Mouse (Mus musculus) thymus, adult 2 months (tissue): ENCODE data around the gene Acpp. TPM values are rescaled to one million over a fixed set of nuclear protein-coding genes. Genes with fewer than 3 reads are reported as not detected.

Experiments used
- DNase-seq: peaks from one replicate; pipeline ENCODE4 v3.0.0; 2021
- H3K27ac ChIP-seq: fragments of 200-500 bp; 2 replicates; pipeline ENCODE4 v1.5.1; 2012; ENCODE audit warnings: low read length, control low read depth; ENCODE audit not compliant: control insufficient read depth, insufficient read depth
- H3K27me3 ChIP-seq: fragments of 200-500 bp; 2 replicates; pipeline ENCODE4 v1.6.1; 2012; ENCODE audit warnings: mild to moderate bottlenecking, low read length, moderate library complexity, mixed read lengths; ENCODE audit not compliant: control insufficient read depth, insufficient read depth
- H3K36me3 ChIP-seq: fragments of 200-500 bp; 2 replicates; pipeline ENCODE4 v1.6.1; 2012; ENCODE audit warnings: mild to moderate bottlenecking, low read length, moderate library complexity; ENCODE audit not compliant: control insufficient read depth, insufficient read depth
- H3K4me1 ChIP-seq: fragments of 200-500 bp; replicated peaks from 2 replicates; pipeline ENCODE4 v1.6.1; 2012; ENCODE audit warnings: low read length; ENCODE audit not compliant: control insufficient read depth, insufficient read depth
- H3K4me3 ChIP-seq: fragments of 200-500 bp; 2 replicates; pipeline ENCODE4 v1.5.1; 2012; ENCODE audit warnings: mild to moderate bottlenecking, low read length, control low read depth, moderate library complexity; ENCODE audit not compliant: control insufficient read depth, insufficient read depth
- CTCF ChIP-seq: fragments of 200-500 bp; IDR thresholded peaks from 2 replicates; pipeline ENCODE4 v1.5.1; 2012; ENCODE audit warnings: mild to moderate bottlenecking, control low read depth, low read length, moderate library complexity, borderline replicate concordance; ENCODE audit not compliant: control insufficient read depth, poor library complexity, insufficient read depth; ENCODE audit errors: extremely low read depth
- POLR2A ChIP-seq: fragments of 200-500 bp; IDR thresholded peaks from 2 replicates; pipeline ENCODE4 v1.6.1; 2012; ENCODE audit warnings: mild to moderate bottlenecking, low read length, control low read depth, moderate library complexity; ENCODE audit not compliant: control insufficient read depth, poor library complexity, insufficient read depth; ENCODE audit errors: extremely low read depth
- WGBS: fragments of 180-500 bp; shearing (Covaris S2); methylation state at CpG from one replicate; pipeline ENCODE4 v1.1.7; 2018; 5-methylcytosine and 5-hydroxymethylcytosine counted together
- polyA plus RNA-seq: library from polyadenylated mRNA; depleted of rRNA; stranded (reverse); fragments of >200 nt; gene quantifications from 2 replicates; pipeline ENCODE4 v1.2.3, GENCODE M21; 2012

Acpp gene
- polyA plus RNA-seq, 1 experiment: 11.2 TPM

DNA sequence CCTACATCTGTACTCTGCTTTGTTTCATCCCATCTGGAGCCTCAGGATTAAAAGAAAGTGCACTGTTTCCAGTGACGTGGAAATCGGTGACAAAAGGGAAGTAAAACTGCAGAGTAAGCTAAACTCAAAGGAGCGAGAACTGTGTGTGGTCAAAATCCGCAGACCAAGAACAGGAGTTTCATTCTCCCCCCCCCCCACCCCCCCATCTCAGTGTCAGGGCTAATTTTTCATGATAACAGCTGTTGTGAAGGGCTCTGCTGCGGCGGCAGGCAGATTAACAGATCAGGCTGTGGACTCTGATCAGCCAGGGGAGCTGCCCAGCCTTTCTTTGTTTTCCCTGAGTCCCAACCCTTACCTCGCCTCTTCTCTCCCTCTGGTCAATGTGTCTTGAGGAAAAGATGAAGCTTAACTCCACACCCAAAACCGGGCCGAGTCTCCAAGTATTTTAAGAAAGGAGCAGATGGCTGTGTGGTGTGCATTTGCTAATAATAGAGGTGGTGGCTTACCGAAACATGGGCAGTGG is 68.1 kb downstream of the Acpp start:
- Histone ChIP-seq H3K4me3 (no peak overlapping the region), H3K36me3 (no peaks in the 10 kb centered on the region), H3K4me1 (no peaks in the 10 kb centered on the region), H3K27me3 (no peaks in the 10 kb centered on the region), H3K27ac (no peak overlapping the region)
- TF ChIP-seq CTCF (no peak), POLR2A (no peak)
- DNase-seq: no peak
- 10% methylated on average over 10 of the region's 10 CpGs for WGBS

DNA sequence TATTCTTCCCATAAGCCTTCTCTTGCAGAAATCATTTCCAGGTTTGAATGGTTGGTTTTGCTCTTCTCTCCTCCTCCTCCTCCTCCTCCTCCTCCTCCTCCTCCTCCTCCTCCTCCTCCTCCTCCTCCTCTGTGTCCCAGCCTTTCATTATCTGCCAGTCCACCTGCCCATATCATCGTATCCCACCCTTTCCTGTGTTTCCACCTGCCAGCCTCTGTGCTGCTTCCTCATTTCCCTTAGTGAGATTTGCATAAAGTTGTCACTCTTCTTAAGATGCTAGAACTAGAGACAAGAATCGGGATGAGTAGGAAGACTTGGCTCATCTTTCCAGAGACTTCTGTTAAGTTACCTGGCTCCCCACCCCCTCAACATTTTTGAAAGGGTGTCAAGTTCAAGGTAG is 73.0 kb downstream of the Acpp start:
- TF ChIP-seq POLR2A (no peak), CTCF (no peak)
- peaks cover 8% of the 10 kb centered on the region for H3K4me1 ChIP-seq
- no peak overlapping the region for H3K4me3 ChIP-seq
- no peaks in the 10 kb centered on the region for H3K36me3 ChIP-seq
- no peak overlapping the region for H3K27ac ChIP-seq
- 48% methylated on average over 2 of the region's 2 CpGs for WGBS
- no peak for DNase-seq
- H3K27me3 ChIP-seq: no peaks in the 10 kb centered on the region

GRCm38 (mm10) chr9:104262823-104263352 is 74.7 kb downstream of the Acpp start, which contains the start of gene Dnajc13:
Dnajc13 (minus strand) TSS chr9:104262930.
- peak; percentile 86 for TF ChIP-seq POLR2A
- peak; percentile 48; the same call in 1 of the 2 replicates for TF ChIP-seq CTCF
- DNase-seq: peak; percentile 98
- no peak within 1 kb of the TSS for H3K27ac ChIP-seq
- H3K27me3 ChIP-seq: no peaks in the 10 kb centered on the region
- H3K4me3 ChIP-seq: peak within 1 kb of the TSS; percentile 71
- WGBS: under 1% methylated on average over 60 of the region's 60 CpGs
- H3K36me3 ChIP-seq: no peaks in the 10 kb centered on the region
- H3K4me1 ChIP-seq: peaks cover 8% of the 10 kb centered on the region

GRCm38 (mm10) chr9:104262016-104262762 is 75.4 kb downstream of the Acpp start:
- no peak overlapping the region for H3K27ac ChIP-seq
- WGBS: under 1% methylated on average over 46 of the region's 46 CpGs
- H3K4me3 ChIP-seq: peak overlapping the region; percentile 71
- no peaks in the 10 kb centered on the region for H3K36me3 ChIP-seq
- no peak for TF ChIP-seq CTCF
- TF ChIP-seq POLR2A: no peak
- DNase-seq: no peak
- peaks cover 8% of the 10 kb centered on the region for H3K4me1 ChIP-seq
- H3K27me3 ChIP-seq: no peaks in the 10 kb centered on the region

- no peak overlapping the region for H3K27ac ChIP-seq
- DNase-seq: no peak
- no peaks in the 10 kb centered on the region for H3K36me3 ChIP-seq
- H3K4me3 ChIP-seq: no peak overlapping the region
- TF ChIP-seq CTCF (no peak), POLR2A (no peak)
- H3K4me1 ChIP-seq: peaks cover 8% of the 10 kb centered on the region
- H3K27me3 ChIP-seq: no peaks in the 10 kb centered on the region
- 75% methylated on average over 4 of the region's 4 CpGs for WGBS
Observed at GRCm38 (mm10) chr9:104260306-104260705, 77.2 kb downstream of the Acpp start.

GRCm38 (mm10) chr9:104256085-104256484 is 81.5 kb downstream of the Acpp start:
- no peak overlapping the region for H3K27ac ChIP-seq
- H3K4me3 ChIP-seq: no peak overlapping the region
- no peak for TF ChIP-seq POLR2A
- no peak for TF ChIP-seq CTCF
- H3K4me1 ChIP-seq: peaks cover 2% of the 10 kb centered on the region; the same call in 1 of the 2 replicates
- DNase-seq: no peak
- H3K36me3 ChIP-seq: no peaks in the 10 kb centered on the region
- 93% methylated on average over 2 of the region's 2 CpGs for WGBS
- H3K27me3 ChIP-seq: no peaks in the 10 kb centered on the region
